8 mouse cellular contexts compared by ENCODE assay signal in the genomic region with DNA sequence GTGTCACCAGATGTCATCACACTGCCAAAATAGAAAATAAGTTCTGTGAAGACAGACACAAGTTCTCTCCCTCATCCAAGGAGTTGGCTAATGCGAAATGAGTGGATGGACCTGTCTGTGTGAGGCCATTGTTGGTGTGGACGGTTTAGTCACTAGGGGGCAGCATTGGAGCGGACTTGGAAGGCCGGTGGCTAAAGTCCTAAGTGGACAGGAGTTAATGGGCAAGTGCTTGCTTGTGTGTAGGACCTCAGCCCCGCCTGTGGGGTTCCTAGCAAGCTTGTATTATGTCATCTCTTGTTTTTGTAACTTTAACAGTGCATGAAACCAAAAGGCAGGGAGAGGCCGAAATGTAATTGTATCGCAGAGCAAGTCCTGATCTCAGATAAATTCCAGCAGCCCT. TPM values are rescaled to one million over a fixed set of nuclear protein-coding genes. Genes with fewer than 3 reads are reported as not detected.
DNase-seq lines count a peak whose midpoint lies in the region; ATAC-seq and TF ChIP-seq lines count a peak whose summit lies in the region.

No protein-coding gene starts in this region.

- 27% methylated on average over 7 of the region's 7 CpGs for WGBS in forebrain, embryonic 13.5 days
- WGBS in large intestine, adult 2 months = 24% methylated on average over 7 of the region's 7 CpGs
- WGBS in lung, embryonic 14.5 days = 22% methylated on average over 7 of the region's 7 CpGs

- TF ChIP-seq CTCF in CH12.LX (conservative IDR thresholded peaks at IDR 0.05 in 1 of 2, IDR thresholded peaks at IDR 0.05 in 1 of 2; ENCODE audit: low read depth in 2 of 2, low read length in 2 of 2) = peak; percentile 58 to 98
- TF ChIP-seq CTCF in lung, embryonic 14.5 days (IDR thresholded peaks at IDR 0.05; ENCODE audit: low read depth) = peak; percentile 96

- no peak overlapping the region for H3K27ac ChIP-seq in CH12.LX (ENCODE audit: insufficient read depth, low read depth)
- H3K27ac ChIP-seq in forebrain, embryonic 13.5 days = no peak overlapping the region
- H3K27ac ChIP-seq in lung, embryonic 14.5 days (ENCODE audit: low read depth) = no peak overlapping the region

- dilution Hi-C loops in CH12.LX (cut with MboI; ENCODE audit: extremely low pct_ligation_motif_present, extremely low pct_unique_long_range_greater_than_20kb, low sequenced_read_pairs) = no loop called here

- no peak for TF ChIP-seq EP300 in CH12.LX (IDR thresholded peaks at IDR 0.05; ENCODE audit: low read length)

- DNase-seq in CH12.LX (ENCODE audit: extremely low read depth) = peak; percentile 67
- peak; percentile 15 for DNase-seq in c-Kit-positive CD71-positive TER-119-negative erythroid progenitor cells, embryonic 14.5 days (ENCODE audit: low read depth)
- peak; percentile 89 to 94 for DNase-seq in heart, postnatal 14 days
- DNase-seq in large intestine, adult 2 months (ENCODE audit: low read depth, low spot score) = peak; percentile 82
- peak; percentile 97 for DNase-seq in lung, embryonic 14.5 days
- peak; percentile 91 for DNase-seq in ovary, postnatal 14 days (ENCODE audit: low spot score)
- peak; percentile 15 to 46 for DNase-seq in thymus, postnatal 36 days

- peaks cover 2% of the 10 kb centered on the region for H3K9me3 ChIP-seq in CH12.LX (replicated peaks; ENCODE audit: low read length)
- no peaks in the 10 kb centered on the region for H3K9me3 ChIP-seq in forebrain, embryonic 13.5 days (replicated peaks)
- no peaks in the 10 kb centered on the region for H3K9me3 ChIP-seq in lung, embryonic 14.5 days (ENCODE audit: low read depth, low read length)

- TF ChIP-seq RAD21 in CH12.LX (IDR thresholded peaks at IDR 0.05; ENCODE audit: low read depth, low read length) = peak; percentile 99

- peak; percentile 74; the same call in 1 of the 2 replicates for ATAC-seq in forebrain, embryonic 13.5 days
- peak; percentile 78 for ATAC-seq in lung, embryonic 14.5 days (ENCODE audit: insufficient read depth)

- no peaks in the 10 kb centered on the region for H3K27me3 ChIP-seq in CH12.LX (replicated peaks)
- no peaks in the 10 kb centered on the region for H3K27me3 ChIP-seq in forebrain, embryonic 13.5 days
- no peaks in the 10 kb centered on the region for H3K27me3 ChIP-seq in lung, embryonic 14.5 days (ENCODE audit: insufficient read depth, low read length)

- no peak for TF ChIP-seq POLR2A in CH12.LX (IDR thresholded peaks at IDR 0.05; ENCODE audit: low read depth, low read length)

- H3K9ac ChIP-seq in CH12.LX (ENCODE audit: insufficient read depth, low read depth) = no peak overlapping the region
- no peak overlapping the region for H3K9ac ChIP-seq in forebrain, embryonic 13.5 days
- no peak overlapping the region for H3K9ac ChIP-seq in lung, embryonic 14.5 days

- H3K4me3 ChIP-seq in CH12.LX (replicated peaks in 1 of 3; ENCODE audit: low read depth in 2 of 3, low read length in 2 of 3, poor library complexity in 1 of 3) = no peak overlapping the region
- no peak overlapping the region for H3K4me3 ChIP-seq in forebrain, embryonic 13.5 days
- H3K4me3 ChIP-seq in lung, embryonic 14.5 days (ENCODE audit: low read depth, low read length) = no peak overlapping the region

- no peaks in the 10 kb centered on the region for H3K4me1 ChIP-seq in CH12.LX (ENCODE audit: control insufficient read depth in 1 of 2, insufficient read depth in 2 of 2)
- H3K4me1 ChIP-seq in forebrain, embryonic 13.5 days = no peaks in the 10 kb centered on the region
- no peaks in the 10 kb centered on the region for H3K4me1 ChIP-seq in lung, embryonic 14.5 days (ENCODE audit: insufficient read depth)

- H3K36me3 ChIP-seq in CH12.LX (replicated peaks in 1 of 2; ENCODE audit: control insufficient read depth in 1 of 2, insufficient read depth in 1 of 2, low read length in 1 of 2) = peaks cover 0 to 17% of the 10 kb centered on the region in 2 experiments
- no peaks in the 10 kb centered on the region for H3K36me3 ChIP-seq in forebrain, embryonic 13.5 days (ENCODE audit: poor library complexity, severe bottlenecking)
- peaks cover 4% of the 10 kb centered on the region; the same call in 1 of the 2 replicates for H3K36me3 ChIP-seq in lung, embryonic 14.5 days (ENCODE audit: insufficient read depth)

- in situ Hi-C loops in CH12.LX (cut with MboI; ENCODE audit: low pct_ligation_motif_present, low pct_unique_long_range_greater_than_20kb, low sequenced_read_pairs) = loop anchor here (5.0 to 25.0 kb wide), 3 partner anchors 108 to 393 kb away; partner anchors contain the start of gene Ablim1

- H3K79me2 ChIP-seq in CH12.LX (replicated peaks; ENCODE audit: control insufficient read depth, extremely low read depth, insufficient read depth, poor library complexity, severe bottlenecking) = no peaks in the 10 kb centered on the region

- intact Hi-C loops in heart, postnatal 14 days (cut with DNase I) = loop anchor here (1.0 to 10.0 kb wide), 5 partner anchors 89 to 725 kb away; partner anchors contain the start of gene Afap1l2

- no peak overlapping the region for H3K4me2 ChIP-seq in CH12.LX (ENCODE audit: insufficient read depth, low read depth, poor library complexity, severe bottlenecking)
- no peak overlapping the region for H3K4me2 ChIP-seq in forebrain, embryonic 13.5 days
- no peak overlapping the region for H3K4me2 ChIP-seq in lung, embryonic 14.5 days

TF ChIP-seq in CH12.LX, 34 proteins besides CTCF, POLR2A, EP300 and RAD21:
- no peak for TF ChIP-seq USF2 (conservative IDR thresholded peaks at IDR 0.05; ENCODE audit: low read depth, low read length)
- TF ChIP-seq MEF2A (IDR thresholded peaks at IDR 0.05; ENCODE audit: borderline replicate concordance, low read depth, low read length) = peak; percentile 38; the same call in 1 of the 2 replicates
- TF ChIP-seq NELFE (IDR thresholded peaks at IDR 0.05; ENCODE audit: low read depth, low read length) = peak; percentile 42; the same call in 1 of the 2 replicates
- no peak for TF ChIP-seq MYC (IDR thresholded peaks at IDR 0.05; ENCODE audit: low read depth, low read length)
- TF ChIP-seq ZMIZ1 (IDR thresholded peaks at IDR 0.05; ENCODE audit: low read depth, low read length) = no peak
- TF ChIP-seq ZKSCAN1 (IDR thresholded peaks at IDR 0.05; ENCODE audit: borderline replicate concordance, low read depth, low read length) = no peak
- no peak; the same call in 1 of the 2 replicates for TF ChIP-seq MXI1 (IDR thresholded peaks at IDR 0.05; ENCODE audit: low read depth, low read length)
- no peak for TF ChIP-seq GABPA (IDR thresholded peaks at IDR 0.05; ENCODE audit: insufficient replicate concordance, low read depth, low read length)
- peak; percentile 89 for TF ChIP-seq ZC3H11A (IDR thresholded peaks at IDR 0.05; ENCODE audit: low read depth, low read length)
- TF ChIP-seq HCFC1 (IDR thresholded peaks at IDR 0.05; ENCODE audit: low read depth, low read length) = no peak
- TF ChIP-seq CHD1 (IDR thresholded peaks at IDR 0.05; ENCODE audit: low read depth, low read length) = no peak
- no peak for TF ChIP-seq E2F4 (IDR thresholded peaks at IDR 0.05; ENCODE audit: insufficient replicate concordance, low read depth, low read length)
- no peak for TF ChIP-seq PAX5 (IDR thresholded peaks at IDR 0.05; ENCODE audit: low read length)
- no peak for TF ChIP-seq POLR2AphosphoS2 (IDR thresholded peaks at IDR 0.05; ENCODE audit: low read depth, low read length)
- peak; percentile 96 for TF ChIP-seq SMC3 (IDR thresholded peaks at IDR 0.05; ENCODE audit: low read depth, low read length)
- TF ChIP-seq MAZ (IDR thresholded peaks at IDR 0.05; ENCODE audit: low read depth, low read length) = no peak
- TF ChIP-seq IRF4 (IDR thresholded peaks at IDR 0.05; ENCODE audit: low read depth, low read length) = no peak; the same call in 1 of the 2 replicates
- TF ChIP-seq SIN3A (IDR thresholded peaks at IDR 0.05; ENCODE audit: low read length) = no peak
- TF ChIP-seq USF1 (IDR thresholded peaks at IDR 0.05; ENCODE audit: low read depth, low read length) = no peak
- no peak for TF ChIP-seq KAT2A (IDR thresholded peaks at IDR 0.05; ENCODE audit: insufficient replicate concordance, low read length)
- TF ChIP-seq ETS1 (conservative IDR thresholded peaks at IDR 0.05; ENCODE audit: low read depth, low read length) = no peak

RNA-seq across cellular contexts. Expression of gene Vwa2, which starts 45.6 kb away (rescaled TPM):
- not detected in 2 replicates for total RNA-seq in CH12.LX (2012; rRNA removed)
- total RNA-seq in CH12.LX (2014; rRNA removed) = not detected in 2 replicates
- not detected in 2 replicates for polyA plus RNA-seq in CH12.LX (2012; ENCODE audit: insufficient read length, low read depth)
- 0.23 and 0.60 TPM in 2 replicates for polyA plus RNA-seq in forebrain, embryonic 13.5 days (2015; fragmentation: Nextera tagmentation; extraction: Ambion mirVana)
- not detected for total RNA-seq in heart, postnatal 14 days (2021)
- polyA plus RNA-seq in large intestine, adult 2 months (2012; rRNA removed) = 0.73 and 0.95 TPM in 2 replicates
- 10.3 and 11.5 TPM in 2 replicates for polyA plus RNA-seq in lung, embryonic 14.5 days (2014; fragmentation: Nextera tagmentation; extraction: Ambion mirVana)

Comparison
In these comparisons a context has a peak if more than half of its experiments do, and no peak if none do; other contexts are left out.
1. DNase-seq: peak in every context shown above with its lines; median percentile 97 in lung, embryonic 14.5 days; 92 in heart, postnatal 14 days; 91 in ovary, postnatal 14 days; 82 in large intestine, adult 2 months; 67 in CH12.LX; 30 in thymus, postnatal 36 days; 15 in c-Kit-positive CD71-positive TER-119-negative erythroid progenitor cells, embryonic 14.5 days.